Mouse (Mus musculus) urinary bladder, postnatal 36 days (tissue): ENCODE data around the gene Nkd1.

ENCODE experiments used
- DNase-seq, 2 experiments: peaks; one replicate each; pipeline ENCODE4 v3.0.0; 2022; ENCODE audit warnings: low spot score in 2 of 2, mixed read lengths in 1 of 2

Nkd1 gene

DNA sequence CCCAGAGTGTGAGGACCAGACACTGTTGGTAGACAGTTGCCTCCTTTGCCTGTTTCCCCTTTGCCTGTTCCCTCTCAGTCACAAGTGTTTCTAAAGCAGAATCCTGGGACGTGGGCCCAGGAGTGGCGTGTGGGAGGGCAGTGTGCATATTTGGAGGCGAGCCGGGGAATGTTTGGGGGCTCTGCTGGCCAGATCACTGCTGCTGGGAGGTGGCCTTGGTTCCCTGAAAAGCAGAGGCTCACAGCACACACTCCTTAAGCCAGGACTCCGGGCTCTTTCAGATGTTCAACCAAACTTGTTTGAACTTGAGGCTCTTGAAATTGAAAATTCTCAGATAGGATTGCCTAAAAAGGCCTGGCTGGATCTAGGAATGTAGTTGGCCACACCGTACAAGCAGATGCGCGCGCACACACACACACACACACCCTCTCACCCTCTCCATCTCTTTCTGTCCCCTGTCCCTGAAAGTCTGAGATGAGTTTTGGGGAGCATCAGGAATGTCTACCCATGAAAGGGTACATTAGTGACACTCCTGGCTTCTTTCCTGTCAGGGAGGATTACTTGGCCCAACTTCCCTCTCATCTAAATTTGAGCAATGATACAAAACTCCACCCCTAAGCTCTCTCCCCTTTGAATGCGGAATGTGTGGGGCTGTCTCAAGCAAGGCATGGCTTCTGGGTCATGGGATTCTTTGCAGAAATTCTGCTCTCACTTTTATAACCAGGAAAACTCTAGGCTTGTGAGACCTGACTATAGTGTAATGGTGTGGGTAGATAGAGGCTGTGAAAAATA, 55.4 kb downstream of the Nkd1 start:
- DNase-seq = peak in 1 of 2 experiments; percentile 60

DNA sequence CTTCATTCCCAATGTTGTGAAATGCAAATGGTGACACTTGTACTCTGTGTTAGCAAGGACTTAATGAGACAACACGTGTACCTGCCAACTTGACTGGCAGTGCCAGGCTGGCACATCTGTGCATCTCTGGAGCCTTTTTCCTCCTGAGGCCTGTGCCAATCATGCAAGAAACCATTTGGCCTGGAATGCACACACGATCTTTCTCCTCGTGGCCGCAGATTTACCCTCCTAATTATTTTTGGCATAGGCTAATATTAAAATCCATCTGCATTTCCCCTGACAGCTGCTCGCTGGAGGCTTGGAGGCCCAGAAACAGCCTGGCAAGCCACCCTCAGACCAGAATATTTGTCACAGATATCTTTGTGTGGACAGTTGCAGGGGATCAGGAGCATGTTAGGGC, 56.5 kb downstream of the Nkd1 start:
- DNase-seq = no peak

DNA sequence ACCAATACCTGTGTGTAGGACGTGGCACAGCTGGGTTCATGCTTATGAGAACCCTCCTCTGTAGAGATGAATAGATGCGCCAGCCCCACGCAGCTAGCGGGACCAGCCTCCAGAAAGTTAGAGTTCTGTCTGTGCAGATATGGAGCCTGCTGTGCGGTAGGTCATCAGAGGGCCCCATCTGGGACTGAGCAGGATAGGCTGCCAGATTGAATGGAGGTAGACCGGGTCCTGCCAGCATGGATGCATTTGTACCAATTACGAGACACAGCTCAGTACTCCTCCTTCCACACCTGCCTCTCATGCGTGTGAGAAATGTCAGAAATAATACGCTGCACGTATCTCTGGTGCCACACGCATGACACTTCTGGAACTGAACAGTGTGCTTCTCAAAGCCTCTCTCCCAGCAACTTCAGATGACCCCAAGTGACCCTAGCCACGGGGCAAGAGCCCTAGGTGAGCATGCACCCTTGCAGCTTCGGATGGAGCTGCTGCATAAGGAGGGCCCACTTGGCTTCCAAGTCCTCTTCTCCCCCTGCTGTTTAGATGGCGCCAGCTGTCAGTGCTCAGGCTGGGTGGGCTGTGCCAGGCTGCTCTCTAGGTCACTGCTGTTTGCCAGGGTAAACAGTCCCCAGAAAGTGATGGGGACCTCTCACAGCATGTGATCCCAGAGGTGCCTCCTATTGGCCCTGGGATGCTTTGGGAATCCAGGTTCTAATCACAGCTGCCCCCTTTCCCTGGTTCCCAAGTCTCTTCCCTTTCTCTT, 57.4 kb downstream of the Nkd1 start:
- no peak for DNase-seq

DNA sequence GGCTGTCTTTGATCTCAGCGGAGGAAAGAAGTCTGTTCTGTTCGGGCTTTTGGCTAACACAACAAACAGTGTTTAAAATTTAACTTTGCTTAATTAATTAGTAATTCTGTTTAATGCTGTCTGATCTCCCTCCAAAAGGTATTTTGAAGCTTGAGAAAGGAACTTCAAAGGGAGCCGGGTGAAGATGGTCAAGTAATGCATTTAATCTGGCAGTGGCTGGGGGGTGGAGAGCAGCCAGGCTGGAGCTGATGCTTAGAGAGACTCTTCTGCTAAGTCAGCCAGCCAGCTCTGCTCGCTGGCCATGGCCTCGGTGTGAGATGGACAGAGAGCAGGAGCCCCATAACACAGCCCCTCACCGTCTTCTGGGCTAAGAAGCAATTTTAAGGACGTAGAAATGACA, 58.1 kb downstream of the Nkd1 start:
- DNase-seq = no peak

DNA sequence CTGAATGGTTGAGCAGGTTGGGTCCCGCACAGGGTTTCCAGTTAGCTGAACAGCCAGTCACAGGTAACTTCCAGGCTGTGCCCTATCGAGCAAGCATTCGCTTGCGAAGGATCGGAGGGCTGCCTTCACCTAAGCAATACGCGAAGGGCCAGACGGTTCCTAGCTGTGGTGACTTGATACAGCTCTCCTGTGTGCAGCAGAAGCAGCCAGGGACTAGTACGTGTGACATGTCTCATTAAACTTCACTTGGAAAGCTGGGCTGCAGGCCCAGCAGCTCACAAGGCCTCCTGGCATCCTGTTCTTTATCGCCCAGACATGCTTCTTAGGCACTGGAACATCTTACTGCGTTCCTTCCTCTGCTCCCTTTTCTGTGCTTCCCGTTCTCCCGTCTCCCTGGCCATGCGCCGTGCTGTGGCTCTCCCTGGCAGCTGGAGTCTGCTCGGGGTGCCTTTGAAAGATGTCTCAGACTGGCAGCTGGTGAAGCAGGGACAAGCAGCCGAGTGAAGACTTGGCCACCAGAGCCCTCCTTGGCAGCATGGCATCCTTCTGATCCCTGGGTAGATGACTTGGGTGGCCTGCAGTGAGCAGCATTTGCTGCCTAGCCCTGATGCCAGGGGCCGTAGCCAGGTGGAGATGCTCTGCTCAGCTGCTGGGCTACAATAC, 58.6 kb downstream of the Nkd1 start:
- no peak for DNase-seq

DNA sequence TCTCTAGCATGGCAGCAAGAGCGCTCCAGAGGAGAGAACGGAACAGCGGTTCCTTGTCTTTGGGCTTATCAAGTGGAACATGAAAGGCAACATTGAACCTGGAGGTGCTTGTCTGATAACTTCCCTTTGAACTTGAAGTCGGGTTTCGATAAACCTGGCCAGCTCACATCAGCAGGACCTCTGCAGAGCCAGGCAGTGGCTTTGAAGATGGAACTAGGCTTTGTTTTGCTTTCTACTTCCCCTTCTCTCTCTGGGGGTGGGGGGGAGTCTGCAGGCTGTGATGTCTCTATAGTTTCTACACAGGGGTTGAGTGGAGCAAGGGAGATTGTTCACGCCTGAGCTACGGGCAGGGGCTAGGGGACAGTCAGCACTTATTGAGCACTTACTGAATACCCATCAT, 59.6 kb downstream of the Nkd1 start:
- no peak for DNase-seq

DNA sequence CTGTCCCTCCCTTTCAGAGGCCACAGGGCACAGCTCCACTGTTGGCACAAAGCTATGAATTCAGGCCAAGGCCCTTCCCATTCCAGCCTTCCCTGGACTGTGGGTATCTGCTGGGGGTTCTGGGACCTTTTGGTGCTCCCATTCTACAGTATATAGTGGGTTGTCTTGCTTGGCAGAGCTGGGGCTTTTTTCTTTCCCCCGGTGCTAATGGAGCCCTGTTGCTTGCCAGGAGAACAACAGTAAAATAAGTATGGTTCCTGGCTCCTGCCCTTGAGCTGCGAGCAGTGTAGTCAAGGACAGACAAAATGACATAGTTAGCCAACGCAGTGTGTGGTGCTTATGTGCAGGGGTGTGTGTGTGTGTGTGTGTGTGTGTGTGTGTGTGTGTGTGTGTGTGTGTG, 62.7 kb downstream of the Nkd1 start:
- DNase-seq = no peak

DNA sequence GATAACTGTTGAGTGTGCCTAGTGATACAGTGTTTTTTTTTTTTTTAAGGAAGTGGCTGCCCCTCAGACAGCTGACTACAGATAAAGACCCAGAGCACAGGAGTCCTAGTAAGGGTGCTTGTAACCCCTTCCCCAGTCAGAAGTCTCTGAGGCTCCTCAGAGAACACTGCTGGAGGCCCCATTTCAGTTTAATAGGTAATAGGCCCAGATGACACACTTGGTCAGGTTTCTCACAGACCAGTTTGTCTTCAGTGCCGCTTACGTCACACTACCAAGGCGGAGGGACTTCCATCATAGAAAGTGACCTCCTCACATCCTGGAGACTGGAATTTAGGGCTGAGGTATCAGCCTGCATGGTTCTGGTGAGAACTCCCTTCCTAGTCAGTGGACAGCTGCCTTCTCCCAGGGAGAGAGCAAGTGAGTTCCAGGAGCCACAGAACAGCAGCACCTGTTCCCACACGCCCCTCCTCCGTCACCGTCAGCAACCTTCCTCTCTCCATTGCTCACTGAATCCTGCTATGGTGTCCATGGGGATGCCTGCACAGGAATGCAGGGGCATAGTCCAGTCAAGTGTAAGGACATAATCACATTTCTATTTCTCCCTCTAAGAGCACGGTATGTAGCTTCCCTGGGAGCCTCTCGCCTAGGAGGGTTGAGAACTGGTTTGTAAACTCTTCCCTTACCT, 67.2 kb downstream of the Nkd1 start:
- DNase-seq = no peak

DNA sequence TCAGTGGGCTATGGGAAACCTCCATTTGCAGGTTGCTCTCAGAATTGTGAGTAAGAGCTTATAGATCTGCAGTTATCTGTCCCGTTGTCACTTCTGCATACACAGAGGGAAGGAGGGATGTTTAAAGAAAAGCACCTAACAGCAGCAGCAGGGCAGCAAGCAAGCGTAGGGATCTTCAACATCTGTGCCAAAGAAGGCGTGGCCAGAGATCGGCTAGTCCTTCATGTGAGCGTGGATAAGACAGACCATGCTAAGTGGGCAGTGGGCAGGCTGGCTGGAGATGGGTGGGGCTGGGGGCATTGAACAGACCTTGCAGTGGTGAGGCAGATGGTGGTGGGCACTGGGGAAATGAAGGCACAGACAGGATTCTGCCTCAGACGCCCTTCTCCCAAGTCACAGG, 69.1 kb downstream of the Nkd1 start:
- DNase-seq = no peak

DNA sequence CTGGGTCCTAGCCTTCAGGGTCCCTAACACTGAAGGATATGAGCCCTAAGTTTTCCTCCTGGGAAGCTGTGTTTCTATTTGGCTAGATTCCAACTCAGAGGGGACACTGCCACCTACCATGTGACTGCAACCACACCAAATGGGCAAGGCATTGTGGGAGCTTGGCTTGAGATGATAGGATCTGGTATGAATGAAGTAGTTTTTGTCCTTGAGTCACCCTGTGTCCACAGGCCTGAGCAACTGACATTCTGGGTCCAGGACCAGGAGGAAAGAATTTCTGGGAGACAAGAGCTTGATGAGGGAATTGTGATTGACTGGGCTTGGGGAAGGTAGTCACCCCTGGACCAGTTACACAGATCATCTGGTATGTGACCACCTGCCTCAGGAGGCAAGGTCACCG, 72.8 kb downstream of the Nkd1 start:
- no peak for DNase-seq

DNA sequence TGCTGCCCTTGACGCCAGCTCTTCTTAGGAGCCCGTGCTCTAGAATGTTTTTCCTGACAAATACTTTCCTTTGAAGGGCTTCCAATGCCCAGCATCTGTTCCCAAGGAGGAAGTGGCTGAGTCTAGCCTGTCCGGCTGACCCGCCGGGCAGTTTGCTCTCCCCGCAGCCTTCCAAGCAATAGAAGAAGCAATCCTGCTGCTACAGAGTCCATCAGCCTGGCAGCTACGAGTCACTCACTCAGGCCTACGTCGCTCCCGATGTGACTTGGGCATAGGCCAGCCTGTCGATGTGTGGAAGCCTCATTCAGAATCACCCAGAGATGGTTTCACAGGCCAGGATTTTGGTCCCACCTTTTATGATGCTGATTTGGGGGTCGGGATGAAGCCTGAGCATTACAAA, 74.9 kb downstream of the Nkd1 start:
- DNase-seq = no peak

DNA sequence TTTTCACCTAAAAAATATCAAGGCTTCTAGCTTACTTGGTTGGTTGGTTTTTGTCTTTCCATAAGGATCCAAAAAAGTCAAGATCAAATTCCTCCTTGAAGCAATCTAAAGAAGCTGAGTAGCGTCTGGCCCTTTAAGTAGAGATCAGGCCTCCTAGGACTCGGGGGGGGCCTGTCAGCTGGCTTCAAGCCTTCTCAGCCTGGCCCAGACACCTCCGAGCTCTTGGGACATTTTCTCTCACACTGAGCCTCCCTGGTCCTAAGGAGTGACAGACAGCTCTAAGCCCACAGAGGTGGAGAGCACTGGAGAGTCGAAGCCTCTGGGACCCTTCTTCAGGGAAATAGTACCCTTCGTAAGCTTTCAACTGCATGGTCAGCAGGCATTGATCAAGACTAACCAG, 77.4 kb downstream of the Nkd1 start:
- DNase-seq = no peak

DNA sequence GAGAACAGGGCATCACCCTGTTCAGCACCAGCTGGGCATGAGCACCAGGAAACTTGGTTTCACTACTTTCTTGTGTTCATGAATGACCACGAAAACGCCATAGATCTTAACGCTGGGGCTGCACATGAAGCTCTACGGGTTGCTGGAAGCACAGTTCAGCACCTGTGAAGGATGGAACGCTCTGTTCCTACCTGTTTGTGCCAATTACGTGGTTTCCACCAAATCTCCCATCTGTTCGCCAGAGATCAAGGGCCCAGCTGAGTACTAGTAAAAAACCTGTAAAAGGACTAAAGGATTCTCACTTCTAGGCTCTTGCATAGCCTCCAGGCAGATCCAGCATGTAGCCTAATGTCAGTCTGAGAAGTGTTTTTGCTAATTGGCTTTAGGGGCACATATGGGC, 78.3 kb downstream of the Nkd1 start:
- DNase-seq = no peak

DNA sequence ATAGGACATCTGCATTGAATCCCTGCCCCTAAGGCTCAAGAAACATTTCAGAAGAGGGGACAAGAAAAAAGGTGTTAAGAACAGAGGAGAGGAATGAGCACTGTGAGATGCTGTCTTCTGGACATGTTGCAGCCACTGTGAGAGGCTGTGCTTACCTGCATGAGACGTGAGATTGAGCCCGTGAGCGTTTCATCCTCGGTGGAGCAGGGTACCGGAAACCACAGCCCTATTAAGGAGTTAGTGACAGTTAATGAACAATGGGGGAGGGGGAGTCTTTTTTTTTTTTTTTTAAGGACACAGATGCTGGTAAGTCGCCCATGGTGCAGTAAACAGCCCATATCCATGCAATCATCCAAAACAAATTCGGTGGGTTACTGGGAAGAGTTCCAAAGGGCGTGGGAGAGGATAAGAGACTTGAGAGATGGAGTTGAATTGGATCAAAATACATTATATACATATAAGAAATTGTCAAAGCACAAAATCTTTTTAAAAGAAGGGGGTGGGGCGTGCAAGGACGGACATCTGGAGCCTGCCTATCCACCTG, 82.4 kb downstream of the Nkd1 start:
- no peak for DNase-seq

DNA sequence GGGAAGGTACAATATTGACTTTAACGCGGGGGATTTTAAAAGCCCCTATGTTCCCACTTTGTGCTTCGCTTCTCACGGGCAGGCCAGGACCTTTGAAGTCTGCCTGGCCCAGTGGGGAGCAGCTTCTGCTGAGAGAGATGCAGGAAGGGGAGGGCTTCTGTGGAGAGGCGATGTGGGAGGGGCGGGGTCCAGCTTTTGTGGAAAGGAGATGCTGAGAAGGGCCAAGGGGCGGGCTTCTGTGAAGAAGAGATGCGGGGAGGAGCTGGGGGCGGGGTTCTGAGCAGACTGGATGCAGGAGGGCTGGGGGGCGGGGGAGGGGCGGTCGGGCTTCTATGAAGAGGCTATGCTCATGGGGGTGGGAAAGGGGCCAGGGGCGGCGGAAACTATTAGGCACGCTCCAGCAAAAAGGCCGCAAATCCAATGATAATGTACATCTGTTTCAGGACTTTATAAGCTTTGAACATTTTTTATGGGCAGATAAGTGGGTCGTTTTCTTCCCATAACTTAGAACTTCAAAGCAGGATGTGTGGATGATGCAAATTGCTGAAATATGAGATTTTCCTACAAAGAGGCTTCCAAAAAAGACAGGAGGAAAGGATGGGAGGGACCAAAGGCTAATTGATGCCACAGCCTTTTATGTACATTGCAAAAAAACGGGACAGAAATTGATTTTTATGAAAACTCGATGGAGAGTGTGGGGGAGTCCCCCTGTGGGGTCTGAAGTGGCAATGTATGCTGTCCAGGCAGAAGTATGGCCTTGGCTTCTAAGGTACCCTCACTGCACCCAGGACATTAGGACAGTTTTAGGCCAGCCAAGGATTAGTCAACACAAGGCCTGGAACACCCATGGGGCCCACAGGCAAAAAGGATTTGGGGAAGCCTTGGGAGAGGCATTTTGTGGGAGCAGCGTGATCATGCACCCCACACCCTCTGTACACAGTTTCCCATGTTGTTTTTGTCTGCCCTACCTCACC, 83.2 kb downstream of the Nkd1 start:
- peak; percentile 25 to 62 for DNase-seq

DNA sequence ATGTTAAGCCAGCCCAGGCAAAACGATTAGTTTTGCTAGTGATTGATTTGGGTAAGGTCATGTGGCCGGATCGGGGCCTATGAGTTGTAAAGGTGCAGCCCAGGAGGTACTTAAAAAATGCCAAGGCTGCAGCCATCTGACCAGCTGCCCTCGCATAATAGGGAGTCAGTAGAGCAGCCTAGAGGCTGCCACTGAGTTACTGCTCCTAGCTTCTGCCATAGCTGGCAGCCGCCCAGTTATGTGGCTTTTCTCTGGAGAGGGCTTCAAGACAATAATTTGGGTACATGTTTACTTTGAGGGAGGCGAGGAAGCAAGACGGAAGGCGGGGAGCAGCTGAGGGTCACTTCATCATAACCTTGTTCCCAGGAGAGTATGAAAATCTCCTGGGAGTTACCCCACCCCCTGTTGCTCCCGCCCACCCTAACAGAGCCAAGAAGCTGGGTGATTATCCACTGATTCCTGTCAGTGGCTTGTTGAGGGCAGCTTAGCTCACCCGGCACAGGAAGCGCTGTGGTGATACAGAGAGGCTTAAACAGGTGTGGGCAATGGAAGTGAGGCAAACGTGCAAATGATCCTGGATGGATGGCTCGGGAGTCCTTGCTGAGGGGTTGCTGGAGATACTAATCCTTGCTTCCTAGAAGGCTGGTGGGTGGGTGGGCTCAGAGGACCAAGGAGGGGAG, 84.3 kb downstream of the Nkd1 start:
- no peak for DNase-seq

DNA sequence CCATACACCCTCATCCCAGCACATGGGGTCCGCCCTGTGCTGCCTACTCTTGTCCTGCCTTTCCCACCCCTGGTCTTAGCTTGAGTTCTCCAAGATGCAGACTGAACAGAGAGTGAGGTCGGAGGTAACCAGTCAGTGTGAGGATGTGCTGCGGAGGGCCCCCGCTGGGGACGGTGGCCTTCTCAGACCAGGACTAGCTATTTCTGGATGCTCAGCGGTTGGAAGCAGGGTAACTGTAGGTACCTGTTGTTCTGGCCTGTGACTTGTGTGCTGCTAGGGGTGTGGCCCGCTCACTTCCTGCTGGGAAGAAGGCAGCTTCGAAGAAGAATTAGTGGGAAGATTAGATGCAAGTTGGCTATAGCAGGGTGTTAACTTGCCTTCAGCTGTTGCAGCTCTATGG, 87.9 kb downstream of the Nkd1 start:
- no peak for DNase-seq

DNA sequence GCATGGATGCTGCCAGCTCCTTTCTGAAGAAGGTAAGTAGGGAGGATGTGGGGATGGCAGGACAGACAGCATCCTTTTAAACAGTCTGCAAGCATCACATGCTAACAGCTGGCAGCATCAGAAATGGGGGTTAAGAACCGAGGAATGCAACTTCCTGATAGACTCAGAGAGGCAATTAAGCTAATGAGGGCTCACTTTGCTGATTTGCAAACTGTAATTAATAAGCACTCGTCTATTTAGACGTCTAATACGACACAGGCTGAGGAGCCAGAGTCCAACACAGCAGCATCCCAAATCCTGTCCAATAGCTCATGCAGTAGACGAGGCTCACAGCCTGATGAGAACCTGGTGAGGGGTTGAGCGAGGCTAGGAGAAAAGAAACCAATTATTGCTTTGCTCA, 89.1 kb downstream of the Nkd1 start:
- DNase-seq = no peak

DNA sequence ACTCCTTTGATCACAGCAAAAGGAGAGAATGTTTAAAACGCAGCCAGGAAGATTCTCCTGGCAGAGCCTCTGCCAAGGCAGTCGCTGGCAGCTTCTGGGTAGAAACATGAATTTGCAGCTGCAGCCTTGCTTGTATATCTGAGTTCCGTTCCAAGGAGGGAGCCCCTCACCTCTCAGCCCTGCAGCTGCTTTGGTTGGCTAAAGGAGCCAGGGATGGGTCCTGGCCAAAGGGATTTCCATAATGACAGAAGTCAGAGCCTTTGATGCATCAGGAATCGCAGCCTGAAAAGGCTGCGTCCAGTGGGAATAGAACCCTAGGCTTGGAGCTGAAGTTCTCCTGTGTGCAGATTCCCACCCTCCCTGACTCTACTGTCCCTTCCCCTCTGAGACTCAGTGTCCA, 93.8 kb downstream of the Nkd1 start:
- no peak for DNase-seq

DNA sequence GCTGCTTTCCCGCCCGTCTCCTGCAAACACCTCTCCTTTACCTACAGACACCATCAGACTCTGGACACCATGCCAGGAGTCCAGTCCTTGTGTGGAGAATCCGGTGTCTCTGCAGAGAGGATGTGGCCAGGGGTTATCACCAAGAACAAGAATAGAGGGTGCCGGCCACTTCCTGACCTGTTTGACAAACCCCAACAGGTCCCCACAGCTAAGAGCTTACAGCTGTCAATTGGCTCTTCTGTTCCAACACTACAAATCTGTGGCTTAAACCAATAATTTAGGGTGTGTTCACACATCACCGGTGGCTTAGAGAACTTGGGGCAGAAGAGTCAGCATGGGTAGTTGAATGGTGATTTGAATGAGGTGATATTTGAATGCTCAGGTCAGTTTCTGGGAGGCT, 97.5 kb downstream of the Nkd1 start:
- no peak for DNase-seq
